Mouse (Mus musculus) intestine, postnatal 0 days (tissue): Measurements from ENCODE around the gene Ago3. TPM values are rescaled to one million over a fixed set of nuclear protein-coding genes. Genes with fewer than 3 reads are reported as not detected.
A peak's percentile ranks its signal among the peaks of the same experiment; 100 is the strongest.

ENCODE experiments used
- ATAC-seq: fragments of 200-750 bp; cut with Nextera tagmentation; 2 replicates; pipeline ENCODE4 v1.8.0; 2017; ENCODE audit warnings: mild to moderate bottlenecking, moderate TSS enrichment, moderate library complexity
- H3K27ac ChIP-seq: fragments of 300-500 bp; sonication (generic); 2 replicates; pipeline ENCODE4 v1.5.1; 2014; ENCODE audit warnings: mild to moderate bottlenecking, low read depth, low read length, moderate library complexity
- H3K27me3 ChIP-seq: fragments of 300-500 bp; sonication (generic); replicated peaks from 2 replicates; pipeline ENCODE4 v1.6.1; 2014; ENCODE audit warnings: low read length, mixed read lengths; ENCODE audit not compliant: control insufficient read depth, insufficient read depth
- H3K36me3 ChIP-seq: fragments of 300-500 bp; sonication (generic); 2 replicates; pipeline ENCODE4 v1.6.1; 2014; ENCODE audit warnings: mild to moderate bottlenecking, moderate library complexity; ENCODE audit not compliant: control insufficient read depth, insufficient read depth
- H3K4me1 ChIP-seq: fragments of 300-500 bp; sonication (generic); replicated peaks from 2 replicates; pipeline ENCODE4 v1.6.1; 2014; ENCODE audit warnings: antibody characterized with exemption, low read length, mixed read lengths; ENCODE audit not compliant: control insufficient read depth, insufficient read depth
- H3K4me2 ChIP-seq: fragments of 300-500 bp; sonication (generic); replicated peaks from 2 replicates; pipeline ENCODE4 v1.6.1; 2014; ENCODE audit warnings: low read depth, mild to moderate bottlenecking, moderate library complexity
- H3K4me3 ChIP-seq: fragments of 300-500 bp; sonication (generic); 2 replicates; pipeline ENCODE4 v1.5.1; 2014; ENCODE audit warnings: low read depth, low read length
- H3K9ac ChIP-seq: fragments of 300-500 bp; sonication (generic); 2 replicates; pipeline ENCODE4 v1.6.1; 2014; ENCODE audit warnings: mild to moderate bottlenecking, low read depth, low read length
- H3K9me3 ChIP-seq: fragments of 300-500 bp; sonication (generic); 2 replicates; pipeline ENCODE4 v1.6.1; 2016; ENCODE audit warnings: mixed run types; ENCODE audit not compliant: control insufficient read depth
- CTCF ChIP-seq: sonication (generic); IDR thresholded peaks from 2 replicates; pipeline ENCODE4 v1.5.1; 2016; ENCODE audit warnings: low read depth, mild to moderate bottlenecking, control low read depth, antibody characterized with exemption, moderate library complexity
- WGBS: fragments of 180-500 bp; shearing (Covaris S2); extraction: QIAGEN DNeasy Blood & Tissue Kit; methylation state at CpG from one replicate; pipeline ENCODE4 v1.1.7; 2014; 5-methylcytosine and 5-hydroxymethylcytosine counted together
- polyA plus RNA-seq: library from polyadenylated mRNA; unstranded; fragments of >200 nt; fragmentation: Nextera tagmentation; extraction: Ambion mirVana; gene quantifications from 2 replicates; pipeline ENCODE4 v1.2.1, GENCODE M21; 2015

The Ago3 gene
- 9.3 and 10.5 TPM in 2 replicates for polyA plus RNA-seq

GRCm38 (mm10) chr4:126429347-126430079 is at the start of gene Ago3:
Gene Ago3 (minus strand): TSS chr4:126429556.
- Histone ChIP-seq H3K4me3 (peak within 1 kb of the TSS; percentile 85), H3K36me3 (no peaks in the 10 kb centered on the region), H3K27me3 (no peaks in the 10 kb centered on the region), H3K9ac (peak within 1 kb of the TSS; percentile 84), H3K9me3 (no peaks in the 10 kb centered on the region), H3K4me1 (no peaks in the 10 kb centered on the region), H3K4me2 (peak within 1 kb of the TSS; percentile 90), H3K27ac (peak within 1 kb of the TSS; percentile 58)
- ATAC-seq: peak; percentile 96
- no peak for TF ChIP-seq CTCF
- under 1% methylated on average over 59 of the region's 65 CpGs for WGBS

GRCm38 (mm10) chr4:126473031-126473430 is 43.7 kb upstream of the Ago3 start:
- H3K9me3 ChIP-seq: no peaks in the 10 kb centered on the region
- no peaks in the 10 kb centered on the region for H3K27me3 ChIP-seq
- H3K4me2 ChIP-seq: no peak overlapping the region
- H3K9ac ChIP-seq: no peak overlapping the region
- 33% methylated on average over 5 of the region's 5 CpGs for whole genome bisulfite sequencing
- H3K27ac ChIP-seq: no peak overlapping the region
- H3K4me1 ChIP-seq: no peaks in the 10 kb centered on the region; the same call in 1 of the 2 replicates
- H3K4me3 ChIP-seq: no peak overlapping the region
- ATAC-seq: no peak
- H3K36me3 ChIP-seq: no peaks in the 10 kb centered on the region
- no peak for TF ChIP-seq CTCF

GRCm38 (mm10) chr4:126469334-126469733 is 40.0 kb upstream of the Ago3 start:
- no peak for TF ChIP-seq CTCF
- no peaks in the 10 kb centered on the region for H3K9me3 ChIP-seq
- no peak for ATAC-seq
- no peak overlapping the region for H3K4me3 ChIP-seq
- no peak overlapping the region for H3K9ac ChIP-seq
- H3K27ac ChIP-seq: no peak overlapping the region
- H3K27me3 ChIP-seq: no peaks in the 10 kb centered on the region
- no peaks in the 10 kb centered on the region for H3K36me3 ChIP-seq
- H3K4me1 ChIP-seq: peaks cover 4% of the 10 kb centered on the region; the same call in 1 of the 2 replicates
- WGBS: 73% methylated on average over 1 of the region's 1 CpGs
- H3K4me2 ChIP-seq: no peak overlapping the region

- no peak for ATAC-seq
- peak overlapping the region; percentile 63 for H3K9ac ChIP-seq
Observed at GRCm38 (mm10) chr4:126468925-126469324, 39.6 kb upstream of the Ago3 start.

GRCm38 (mm10) chr4:126468285-126468901 is 39.0 kb upstream of the Ago3 start, which contains the start of gene Ago1:
Gene Ago1 (minus strand): TSS chr4:126468583.
- peak within 1 kb of the TSS; percentile 51 for H3K27ac ChIP-seq
- H3K4me2 ChIP-seq: peak within 1 kb of the TSS; percentile 92
- TF ChIP-seq CTCF: peak; percentile 99
- H3K4me1 ChIP-seq: peaks cover 4% of the 10 kb centered on the region; the same call in 1 of the 2 replicates
- H3K4me3 ChIP-seq: peak within 1 kb of the TSS; percentile 73
- ATAC-seq: peak; percentile 89
- no peaks in the 10 kb centered on the region for H3K36me3 ChIP-seq
- H3K27me3 ChIP-seq: no peaks in the 10 kb centered on the region
- H3K9me3 ChIP-seq: no peaks in the 10 kb centered on the region
- H3K9ac ChIP-seq: peak within 1 kb of the TSS; percentile 63
- under 1% methylated on average over 50 of the region's 55 CpGs for WGBS

More at GRCm38 (mm10) chr4:126468925-126469324, 39.6 kb upstream of the Ago3 start:
- H3K4me1 ChIP-seq: peaks cover 4% of the 10 kb centered on the region; the same call in 1 of the 2 replicates
- no peak for TF ChIP-seq CTCF
- WGBS: 9% methylated on average over 8 of the region's 8 CpGs
- no peaks in the 10 kb centered on the region for H3K9me3 ChIP-seq
- H3K4me3 ChIP-seq: peak overlapping the region; percentile 73
- H3K36me3 ChIP-seq: no peaks in the 10 kb centered on the region
- H3K27ac ChIP-seq: no peak overlapping the region
- no peaks in the 10 kb centered on the region for H3K27me3 ChIP-seq
- H3K4me2 ChIP-seq: peak overlapping the region; percentile 92

GRCm38 (mm10) chr4:126467721-126468284 is 38.4 kb upstream of the Ago3 start:
- WGBS: 1% methylated on average over 23 of the region's 25 CpGs
- Histone ChIP-seq H3K27ac (peak overlapping the region; percentile 51), H3K9me3 (no peaks in the 10 kb centered on the region), H3K36me3 (no peaks in the 10 kb centered on the region), H3K9ac (peak overlapping the region; percentile 63), H3K27me3 (no peaks in the 10 kb centered on the region), H3K4me3 (peak overlapping the region; percentile 73), H3K4me2 (peak overlapping the region; percentile 92), H3K4me1 (peaks cover 4% of the 10 kb centered on the region; the same call in 1 of the 2 replicates)
- ATAC-seq: peak; percentile 51
- TF ChIP-seq CTCF: no peak
